Mouse (Mus musculus): ENCODE measurements at regions not wholly inside any gene's neighbourhood (a gene's known extent, or its start where the extent isn't known, plus 50 kb on each side); places are given as distances from the start of the nearest gene placed in this dataset.

DNA sequence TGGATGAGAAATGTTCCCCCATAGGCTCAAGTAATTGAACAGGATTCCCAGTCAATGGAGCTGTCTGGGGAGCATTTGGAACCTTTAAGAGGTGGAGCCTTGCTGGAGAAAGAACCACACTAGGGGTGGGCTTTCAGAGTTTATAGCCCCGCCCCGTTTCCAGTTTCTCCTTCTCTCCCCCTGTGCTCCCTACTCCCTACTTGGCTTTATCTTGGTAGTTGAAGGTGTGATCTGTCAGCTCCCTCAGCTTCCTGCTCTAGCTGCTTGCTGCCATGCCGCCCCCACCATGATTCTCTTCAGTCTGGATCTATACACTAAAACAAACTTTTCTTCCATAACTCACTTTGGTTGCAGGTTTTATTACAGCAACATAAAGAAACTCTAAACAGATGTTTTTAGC, 59.5 kb upstream of the Pabpc6 start:
- Histone ChIP-seq H3K4me1 (ENCODE audit: insufficient read depth) (no peaks in the 10 kb centered on the region), H3K9me3 (ENCODE audit: low read length) (no peaks in the 10 kb centered on the region), H3K27ac (ENCODE audit: low read depth) (no peak overlapping the region), H3K9ac (replicated peaks) (no peak overlapping the region), H3K4me3 (ENCODE audit: low read depth, low read length) (no peak overlapping the region), H3K36me3 (replicated peaks; ENCODE audit: insufficient read depth, low read length) (no peaks in the 10 kb centered on the region), H3K27me3 (ENCODE audit: insufficient read depth, low read length) (no peaks in the 10 kb centered on the region), H3K4me2 (ENCODE audit: low read depth, low read length) (no peak overlapping the region)
- WGBS (ENCODE audit: insufficient replicate concordance), result 52% methylated on average over 3 of the region's 3 CpGs
- DNase-seq (no peak), ATAC-seq (no peak)
- TF ChIP-seq CTCF (IDR thresholded peaks at IDR 0.05; ENCODE audit: low read depth) (no peak), EP300 (IDR thresholded peaks at IDR 0.05; ENCODE audit: low read depth) (no peak)

DNA sequence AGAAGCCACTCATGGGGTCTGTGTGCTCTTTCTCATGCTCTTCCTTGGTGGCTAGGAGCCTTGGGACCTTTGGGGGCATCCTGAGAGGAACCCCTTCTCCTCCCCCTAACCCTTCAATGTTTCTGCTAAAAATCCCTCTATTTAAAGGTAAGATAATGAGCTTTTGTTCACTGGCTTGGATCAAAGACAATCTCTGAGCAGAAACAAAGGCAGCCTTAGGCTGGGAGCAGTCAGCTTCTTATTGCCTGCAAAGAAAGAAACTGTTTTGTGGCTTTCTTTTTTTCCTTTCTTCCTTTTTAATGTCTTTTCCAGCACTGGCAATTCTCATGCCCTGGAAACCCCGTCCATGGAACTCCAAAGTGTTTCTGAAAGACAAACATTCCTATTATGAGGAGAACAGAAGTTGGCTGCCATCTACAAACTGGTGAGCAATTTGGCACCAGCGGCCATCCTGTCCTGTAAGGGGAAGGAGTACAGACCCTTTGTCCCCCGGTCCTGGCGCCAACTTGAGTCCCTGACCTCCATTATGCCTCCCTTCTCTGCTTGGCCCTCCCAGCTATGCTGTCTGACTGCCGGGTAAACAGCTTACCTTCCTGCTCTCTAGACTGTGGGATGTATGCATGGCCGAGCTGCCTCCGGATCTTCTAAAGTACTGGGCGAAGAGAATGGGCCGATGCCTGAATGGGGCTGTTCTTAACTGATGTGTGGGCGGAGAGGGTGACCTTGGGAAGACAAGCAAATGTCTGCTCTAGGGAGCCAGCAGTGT, 56.4 kb upstream of the Pabpc6 start:
- Histone ChIP-seq H3K27ac (ENCODE audit: low read depth) (no peak overlapping the region), H3K4me3 (ENCODE audit: low read depth, low read length) (no peak overlapping the region), H3K36me3 (replicated peaks; ENCODE audit: insufficient read depth, low read length) (no peaks in the 10 kb centered on the region), H3K4me1 (ENCODE audit: insufficient read depth) (no peaks in the 10 kb centered on the region), H3K4me2 (ENCODE audit: low read depth, low read length) (no peak overlapping the region), H3K9ac (replicated peaks) (no peak overlapping the region), H3K9me3 (ENCODE audit: low read length) (no peaks in the 10 kb centered on the region), H3K27me3 (ENCODE audit: insufficient read depth, low read length) (no peaks in the 10 kb centered on the region)
- WGBS (ENCODE audit: insufficient replicate concordance), result 67% methylated on average over 10 of the region's 10 CpGs
- ATAC-seq (no peak), DNase-seq (no peak)
- TF ChIP-seq CTCF (IDR thresholded peaks at IDR 0.05; ENCODE audit: low read depth), result no peak
- TF ChIP-seq EP300 (IDR thresholded peaks at IDR 0.05; ENCODE audit: low read depth), result no peak

DNA sequence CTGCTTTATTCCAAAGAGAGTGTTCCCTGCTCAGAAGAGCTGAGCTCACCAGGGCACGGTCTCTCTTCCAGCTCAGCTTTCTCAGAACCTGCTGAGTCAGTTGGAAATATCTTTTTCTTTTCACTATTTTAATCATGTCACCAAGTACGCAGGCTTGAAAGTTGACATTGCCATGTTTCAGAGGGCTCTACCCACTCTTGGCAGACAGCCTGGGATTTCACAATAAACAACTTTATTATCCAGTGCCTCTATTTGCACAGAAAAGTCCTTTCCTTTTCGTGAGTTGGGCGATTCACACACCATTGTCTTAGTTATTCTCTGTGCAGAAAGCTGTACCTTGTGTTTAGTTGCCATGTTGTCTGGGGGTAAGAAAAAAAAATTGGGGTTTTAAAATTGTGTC, 54.0 kb upstream of the Pabpc6 start:
- Histone ChIP-seq H3K27me3 (ENCODE audit: insufficient read depth, low read length) (no peaks in the 10 kb centered on the region), H3K4me1 (ENCODE audit: insufficient read depth) (no peaks in the 10 kb centered on the region), H3K9ac (replicated peaks) (no peak overlapping the region), H3K9me3 (ENCODE audit: low read length) (no peaks in the 10 kb centered on the region), H3K36me3 (replicated peaks; ENCODE audit: insufficient read depth, low read length) (no peaks in the 10 kb centered on the region), H3K4me3 (ENCODE audit: low read depth, low read length) (no peak overlapping the region), H3K4me2 (ENCODE audit: low read depth, low read length) (no peak overlapping the region), H3K27ac (ENCODE audit: low read depth) (no peak overlapping the region)
- 43% methylated on average over 4 of the region's 4 CpGs for WGBS (ENCODE audit: insufficient replicate concordance)
- DNase-seq (no peak), ATAC-seq (no peak)
- TF ChIP-seq EP300 (IDR thresholded peaks at IDR 0.05; ENCODE audit: low read depth) (no peak), CTCF (IDR thresholded peaks at IDR 0.05; ENCODE audit: low read depth) (no peak)

- H3K27ac ChIP-seq (ENCODE audit: low read depth), result no peak overlapping the region
- DNase-seq, result no peak
- H3K4me2 ChIP-seq (ENCODE audit: low read depth, low read length), result no peak overlapping the region
- 22% methylated on average over 4 of the region's 4 CpGs for WGBS (ENCODE audit: insufficient replicate concordance)
- no peak overlapping the region for H3K4me3 ChIP-seq (ENCODE audit: low read depth, low read length)
- no peaks in the 10 kb centered on the region for H3K27me3 ChIP-seq (ENCODE audit: insufficient read depth, low read length)
- no peaks in the 10 kb centered on the region for H3K4me1 ChIP-seq (ENCODE audit: insufficient read depth)
- TF ChIP-seq CTCF (IDR thresholded peaks at IDR 0.05; ENCODE audit: low read depth), result no peak
- TF ChIP-seq EP300 (IDR thresholded peaks at IDR 0.05; ENCODE audit: low read depth), result no peak
- no peak overlapping the region for H3K9ac ChIP-seq (replicated peaks)
- H3K36me3 ChIP-seq (replicated peaks; ENCODE audit: insufficient read depth, low read length), result no peaks in the 10 kb centered on the region
- no peak for ATAC-seq
- H3K9me3 ChIP-seq (ENCODE audit: low read length), result no peaks in the 10 kb centered on the region
Measured at GRCm38 (mm10) chr17:9722709-9723108, 53.2 kb upstream of the Pabpc6 start.
